Mouse (Mus musculus) myocyte (in vitro differentiated cells): Measurements from ENCODE around the gene Pianp. TPM values are rescaled to one million over a fixed set of nuclear protein-coding genes. Genes with fewer than 3 reads are reported as not detected.
"Not testable (repeated sequence)": the region's sequence is repeated elsewhere in the genome, so short reads cannot be mapped to it uniquely, and the experiment has no call there.

Experiments used
- H3K27me3 ChIP-seq: one replicate; pipeline ENCODE4 v1.6.1; 2011; ENCODE audit not compliant: control insufficient read depth, insufficient read depth, insufficient read length
- H3K36me3 ChIP-seq: one replicate; pipeline ENCODE4 v1.6.1; 2011; ENCODE audit not compliant: control insufficient read depth, insufficient read depth
- H3K4me2 ChIP-seq: one replicate; pipeline ENCODE4 v1.6.1; 2011; ENCODE audit warnings: low read depth, control low read depth
- H3K4me3 ChIP-seq: one replicate; pipeline ENCODE4 v1.5.1; 2011; ENCODE audit warnings: mild to moderate bottlenecking, control low read depth, moderate library complexity
- H3K79me2 ChIP-seq: one replicate; pipeline ENCODE4 v1.6.1; 2011; ENCODE audit not compliant: control insufficient read depth, insufficient read depth
- H3ac ChIP-seq: one replicate; pipeline ENCODE4 v1.6.1; 2011; ENCODE audit not compliant: control insufficient read depth, insufficient read length
- CEBPB ChIP-seq: IDR thresholded peaks from 2 replicates; pipeline ENCODE4 v1.6.1; 2011; ENCODE audit warnings: mild to moderate bottlenecking, moderate library complexity; ENCODE audit not compliant: poor library complexity, insufficient read depth, severe bottlenecking
- E2F4 ChIP-seq: IDR thresholded peaks from one replicate; pipeline ENCODE4 v1.6.1; 2011; ENCODE audit warnings: mild to moderate bottlenecking, control low read depth, moderate library complexity; ENCODE audit not compliant: insufficient read depth
- MAX ChIP-seq: IDR thresholded peaks from one replicate; pipeline ENCODE4 v1.6.1; 2011; ENCODE audit warnings: low read depth, mild to moderate bottlenecking, control low read depth
- MYOD1 ChIP-seq, 3 experiments: IDR thresholded peaks; one replicate each; pipeline ENCODE4 v1.6.1; 2011; ENCODE audit warnings: control low read depth in 2 of 3, low read depth in 2 of 3, mild to moderate bottlenecking in 2 of 3, moderate library complexity in 1 of 3; ENCODE audit not compliant: insufficient read length in 2 of 3, control insufficient read depth in 1 of 3
- MYOG ChIP-seq, 3 experiments: IDR thresholded peaks; one replicate each; pipeline ENCODE4 v1.6.1; 2011; ENCODE audit warnings: control low read depth in 2 of 3, low read depth in 2 of 3, mild to moderate bottlenecking in 2 of 3; ENCODE audit not compliant: insufficient read length in 2 of 3, control insufficient read depth in 1 of 3, insufficient read depth in 1 of 3
- POLR2A ChIP-seq: IDR thresholded peaks from one replicate; pipeline ENCODE4 v1.6.1; 2011; ENCODE audit warnings: low read depth, mild to moderate bottlenecking, control low read depth, moderate library complexity; ENCODE audit not compliant: insufficient read length
- POLR2AphosphoS2 ChIP-seq: IDR thresholded peaks from one replicate; pipeline ENCODE4 v1.6.1; 2011; ENCODE audit warnings: low read depth, control low read depth; ENCODE audit not compliant: insufficient read length
- REST ChIP-seq: IDR thresholded peaks from one replicate; pipeline ENCODE4 v1.6.1; 2011; ENCODE audit warnings: mild to moderate bottlenecking, control low read depth, moderate library complexity; ENCODE audit not compliant: insufficient read depth, insufficient read length
- SRF ChIP-seq: IDR thresholded peaks from one replicate; pipeline ENCODE4 v1.6.1; 2011; ENCODE audit warnings: low read depth; ENCODE audit not compliant: control insufficient read depth, insufficient read length
- TCF12 ChIP-seq: IDR thresholded peaks from one replicate; pipeline ENCODE4 v1.6.1; 2011; ENCODE audit warnings: mild to moderate bottlenecking, control low read depth; ENCODE audit not compliant: poor library complexity, insufficient read depth, severe bottlenecking
- TCF3 ChIP-seq: IDR thresholded peaks from one replicate; pipeline ENCODE4 v1.6.1; 2011; ENCODE audit warnings: low read depth, control low read depth; ENCODE audit not compliant: insufficient read length
- USF1 ChIP-seq: IDR thresholded peaks from one replicate; pipeline ENCODE4 v1.6.1; 2011; ENCODE audit warnings: low read depth, mild to moderate bottlenecking, control low read depth, moderate library complexity
- polyA plus RNA-seq: library from polyadenylated mRNA; unstranded; fragments of >200 nt; fragmentation: generic; extraction: Trizol; gene quantifications from one replicate; pipeline ENCODE4 v1.2.1, GENCODE M21; 2012; ENCODE audit warnings: missing spikeins

The Pianp gene
- polyA plus RNA-seq, 1 experiment: 1.1 TPM

- Histone ChIP-seq H3ac (peak overlapping the region; percentile 94), H3K4me2 (peak overlapping the region; percentile 97), H3K4me3 (peak overlapping the region; percentile 60), H3K79me2 (peaks cover 47% of the 10 kb centered on the region), H3K27me3 (no peaks in the 10 kb centered on the region), H3K36me3 (peaks cover 13% of the 10 kb centered on the region)
- TF ChIP-seq SRF: no peak
- TF ChIP-seq MYOG (IDR thresholded peaks at IDR 0.05; ENCODE audit: control insufficient read depth in 1 of 3, insufficient read depth in 1 of 3, insufficient read length in 2 of 3, low read depth in 2 of 3): peak in 1 of 3 experiments; percentile 2
- TF ChIP-seq TCF12: no peak
- no peak for TF ChIP-seq CEBPB
- TF ChIP-seq POLR2A: peak; percentile 48
- no peak for TF ChIP-seq MAX
- TF ChIP-seq USF1: no peak
Observed at GRCm38 (mm10) chr6:125009181-125010073, 12.9 kb downstream of the Pianp start.

- no peak overlapping the region for H3K4me2 ChIP-seq
- H3K79me2 ChIP-seq: peaks cover 46% of the 10 kb centered on the region
- H3K27me3 ChIP-seq: no peaks in the 10 kb centered on the region
- H3K4me3 ChIP-seq: no peak overlapping the region
- H3K36me3 ChIP-seq: no peaks in the 10 kb centered on the region
- no peak overlapping the region for H3ac ChIP-seq
- TF ChIP-seq MYOG (IDR thresholded peaks at IDR 0.05; ENCODE audit: control insufficient read depth in 1 of 3, insufficient read depth in 1 of 3, insufficient read length in 2 of 3, low read depth in 2 of 3) (no peak), POLR2AphosphoS2 (no peak), MYOD1 (IDR thresholded peaks at IDR 0.05; ENCODE audit: control insufficient read depth in 1 of 3, insufficient read length in 2 of 3, low read depth in 2 of 3) (no peak)
Observed at GRCm38 (mm10) chr6:125017682-125018081, 21.2 kb downstream of the Pianp start.

GRCm38 (mm10) chr6:125030532-125030931, 34.0 kb downstream of the Pianp start:
- not testable (repeated sequence) for H3ac ChIP-seq, H3K27me3 ChIP-seq, H3K4me3 ChIP-seq, H3K4me2 ChIP-seq, H3K79me2 ChIP-seq
- peaks cover 39% of the 10 kb centered on the region for H3K36me3 ChIP-seq

GRCm38 (mm10) chr6:125031604-125032003, 35.1 kb downstream of the Pianp start:
- H3K79me2 ChIP-seq: no peaks in the 10 kb centered on the region
- peaks cover 40% of the 10 kb centered on the region for H3K36me3 ChIP-seq
- no peak overlapping the region for H3K4me3 ChIP-seq
- no peaks in the 10 kb centered on the region for H3K27me3 ChIP-seq
- TF ChIP-seq USF1 (no peak), SRF (no peak)
- no peak overlapping the region for H3K4me2 ChIP-seq
- no peak overlapping the region for H3ac ChIP-seq

GRCm38 (mm10) chr6:125038666-125039065, 42.2 kb downstream of the Pianp start:
- Histone ChIP-seq H3ac (no peak overlapping the region), H3K79me2 (peaks cover 16% of the 10 kb centered on the region), H3K4me3 (peak overlapping the region; percentile 64), H3K27me3 (no peaks in the 10 kb centered on the region), H3K36me3 (peaks cover 14% of the 10 kb centered on the region), H3K4me2 (peak overlapping the region; percentile 68)
- TF ChIP-seq USF1 (no peak), MAX (no peak), E2F4 (no peak), POLR2A (no peak), TCF3 (no peak), CEBPB (no peak), TCF12 (no peak), POLR2AphosphoS2 (no peak), MYOG (IDR thresholded peaks at IDR 0.05; ENCODE audit: control insufficient read depth in 1 of 3, insufficient read depth in 1 of 3, insufficient read length in 2 of 3, low read depth in 2 of 3) (no peak), REST (no peak), SRF (no peak), MYOD1 (IDR thresholded peaks at IDR 0.05; ENCODE audit: control insufficient read depth in 1 of 3, insufficient read length in 2 of 3, low read depth in 2 of 3) (no peak)
